8 mouse cellular contexts compared by ENCODE assay signal in the genomic region with DNA sequence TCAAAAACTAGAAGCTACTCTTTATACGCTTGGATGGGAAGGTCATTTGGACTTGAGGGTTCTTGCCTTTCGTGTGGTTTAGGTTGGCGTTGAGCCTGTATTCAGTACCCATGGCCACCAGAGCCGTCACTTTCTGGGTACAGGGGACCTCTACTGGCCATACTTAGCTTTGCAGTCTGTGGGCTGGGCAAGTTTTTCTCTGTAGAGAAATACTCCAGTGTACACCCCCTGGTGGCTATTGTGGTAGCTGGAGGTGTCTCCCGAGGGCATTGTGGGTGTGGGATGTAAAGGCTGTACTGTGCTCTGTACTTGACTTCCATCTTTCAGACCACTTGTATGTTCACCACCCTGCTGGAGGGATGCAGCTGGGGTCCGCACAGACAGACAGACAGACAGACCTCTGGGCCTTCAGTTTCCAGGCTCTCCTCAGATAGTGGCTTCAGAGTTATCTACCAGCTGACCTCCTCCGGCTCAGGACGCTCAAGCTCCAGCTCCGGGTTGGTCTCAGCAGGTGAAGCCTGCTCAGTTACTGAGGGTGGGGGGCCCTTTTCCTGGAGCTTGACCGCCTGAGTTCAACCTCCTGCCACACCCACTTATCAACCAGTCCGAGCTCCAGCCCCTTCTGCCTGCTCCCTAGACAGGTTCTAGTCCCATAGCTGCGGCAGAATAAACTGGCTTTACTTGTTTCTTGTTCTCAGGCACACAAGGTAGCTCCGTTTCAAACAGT. TPM values are rescaled to one million over a fixed set of nuclear protein-coding genes. Genes with fewer than 3 reads are reported as not detected.
DNase-seq lines count a peak whose midpoint lies in the region; ATAC-seq lines count a peak whose summit lies in the region.

No protein-coding gene starts in this region.

- DNase-seq in adrenal gland, adult (ENCODE audit: inconsistent age in 2 of 2, low spot score in 1 of 2), result peak; percentile 92 to 98
- peak; percentile 97 for DNase-seq in embryo, embryonic 10.5 days (ENCODE audit: low spot score)
- DNase-seq in gastrocnemius, postnatal 25 days, result peak; percentile 80
- peak; percentile 65 to 97 for DNase-seq in left cerebral cortex, adult 9 months (ENCODE audit: low spot score in 2 of 2)
- DNase-seq in right cerebral cortex, postnatal 25 days, result peak; percentile 78
- peak; percentile 88 to 92 for DNase-seq in urinary bladder, postnatal 36 days (ENCODE audit: low spot score in 2 of 2)

- peak; percentile 100 for ATAC-seq in inflammation-experienced regulatory T-cells, adult 6 months
- peak; percentile 100 for ATAC-seq in megakaryocyte progenitor cell, adult 5-6 weeks (replicated peaks; ENCODE audit: poor library complexity)

RNA-seq across cellular contexts. Expression of gene Rpf2, which starts 34.2 kb away (rescaled TPM):
- total RNA-seq in gastrocnemius, postnatal 25 days (2021), result 10 to 100 TPM; 11.8 to 14.0 TPM
- polyA plus RNA-seq in inflammation-experienced regulatory T-cells, adult 6 months (2017; shearing (Covaris generic)), result 10 to 100 TPM; 59.8 to 68.0 (median 65.5) TPM
- 97.3 and 109 TPM in 2 replicates for total RNA-seq in megakaryocyte progenitor cell, adult 5-6 weeks (2015)
- total RNA-seq in megakaryocyte progenitor cell, adult 5-6 weeks (2017), result 184 and 213 TPM in 2 replicates

RNA-seq across cellular contexts. Expression of gene Gtf3c6, which starts 45.3 kb away (rescaled TPM):
- 10 to 100 TPM; 19.2 to 19.5 TPM for total RNA-seq in gastrocnemius, postnatal 25 days (2021)
- polyA plus RNA-seq in inflammation-experienced regulatory T-cells, adult 6 months (2017; shearing (Covaris generic)), result 100 to 1,000 TPM; 113 to 128 (median 121) TPM
- 69.0 and 87.6 TPM in 2 replicates for total RNA-seq in megakaryocyte progenitor cell, adult 5-6 weeks (2015)
- 219 and 265 TPM in 2 replicates for total RNA-seq in megakaryocyte progenitor cell, adult 5-6 weeks (2017)

Comparison
In these comparisons a context has a peak if more than half of its experiments do, and no peak if none do; other contexts are left out.
1. Peak in every context shown above with its lines: DNase-seq and ATAC-seq.
2. RNA of gene Rpf2, which starts 34.2 kb away (total RNA-seq): 97.3 to 213 TPM in megakaryocyte progenitor cell, adult 5-6 weeks; 11.8 to 14.0 TPM in gastrocnemius, postnatal 25 days; every median in the first group is over 4 times any median in the second.